Mouse (Mus musculus) testis, postnatal 10 days (tissue): ENCODE results near the gene Adam23.
"Not testable (repeated sequence)": the region's sequence is repeated elsewhere in the genome, so short reads cannot be mapped to it uniquely, and the experiment has no call there.

Experiments used
- DNase-seq: peaks from one replicate; pipeline ENCODE4 v3.0.0; 2021; ENCODE audit warnings: low spot score

Adam23 gene

DNA sequence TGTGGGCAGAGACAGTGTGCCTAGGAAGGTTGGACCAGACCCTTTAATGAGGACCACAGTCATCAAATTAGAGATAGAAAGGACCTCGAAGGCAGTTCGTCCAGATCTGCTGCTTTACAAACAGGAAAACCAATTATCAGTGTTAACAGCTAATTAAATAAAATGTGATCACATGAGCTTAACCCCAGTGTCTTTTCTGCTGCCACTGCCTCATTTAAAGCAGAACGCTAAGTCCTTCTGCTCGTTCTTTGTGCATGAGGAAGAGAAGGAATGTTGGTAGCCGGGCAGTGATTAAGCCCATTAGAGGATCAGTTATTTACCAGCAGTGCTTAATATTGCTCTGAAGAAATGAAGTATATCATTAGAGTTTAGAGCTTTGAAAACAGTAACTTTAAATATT is 131.1 kb downstream of the Adam23 start:
- DNase-seq: no peak

DNA sequence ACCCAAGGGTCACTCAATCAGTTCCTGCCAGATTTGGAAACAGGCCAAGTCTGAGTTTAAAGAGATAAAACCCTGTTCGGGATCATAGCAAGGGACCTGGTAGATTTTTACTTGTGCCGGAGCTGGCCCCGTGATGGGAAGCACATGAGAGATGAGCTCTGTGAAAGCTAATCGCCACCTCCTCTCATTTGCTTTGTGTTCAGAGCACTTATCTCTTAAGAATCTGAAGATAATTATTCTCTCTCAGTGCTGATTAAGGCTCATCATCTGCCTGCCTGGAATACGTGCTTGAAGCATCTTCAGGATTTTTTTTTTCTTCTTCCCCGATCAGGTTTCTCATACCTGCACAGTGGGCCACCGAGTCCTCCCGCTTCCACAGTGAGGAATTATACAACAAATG is 133.5 kb downstream of the Adam23 start:
- DNase-seq: no peak

DNA sequence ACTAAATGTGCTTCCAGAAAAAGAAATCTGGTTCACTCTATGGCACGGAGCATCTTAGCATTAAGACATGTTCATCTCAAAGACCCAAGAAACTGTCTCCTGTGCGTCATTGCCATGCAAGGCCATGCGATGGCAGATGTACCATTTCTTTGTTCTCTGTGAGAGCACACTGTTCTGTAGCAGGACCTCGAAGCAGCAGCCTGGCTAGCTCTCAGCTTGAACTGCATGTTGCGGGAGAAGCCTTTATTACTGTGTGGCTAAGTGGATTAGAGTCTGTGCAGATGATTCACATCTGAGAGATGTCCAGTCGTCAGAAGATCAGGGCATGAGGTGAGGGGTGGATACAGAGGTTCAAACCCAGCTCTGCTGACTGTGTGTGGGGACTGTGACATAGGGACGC is 141.2 kb downstream of the Adam23 start:
- no peak for DNase-seq

DNA sequence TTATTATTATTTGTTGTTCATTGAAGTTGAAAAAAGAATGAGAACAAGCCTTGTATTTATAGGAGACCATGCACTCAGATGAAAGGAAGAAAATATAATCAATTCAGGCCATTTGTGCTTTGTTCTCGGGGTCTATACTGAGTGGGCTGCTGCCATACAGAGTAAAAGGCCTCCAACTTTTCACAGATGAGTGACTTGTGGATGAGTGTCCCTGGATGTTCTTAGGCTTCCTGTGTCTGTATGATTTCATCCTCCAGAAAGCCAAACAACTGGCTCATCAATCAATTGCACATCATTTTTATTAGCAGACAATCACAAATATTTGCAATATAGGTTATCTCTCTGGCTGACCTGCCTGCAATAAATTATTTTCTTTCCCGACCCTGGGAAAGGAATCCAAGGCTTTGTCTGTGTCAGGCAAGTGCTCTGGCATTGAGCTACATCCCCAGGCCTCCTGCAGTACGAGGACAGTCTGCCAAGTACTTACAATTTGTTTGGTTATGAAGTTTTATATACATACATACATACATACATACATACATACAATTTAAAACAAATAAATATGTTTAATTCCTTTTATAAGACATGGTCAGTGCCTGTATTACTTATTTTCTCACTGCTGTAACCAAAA is 158.3 kb downstream of the Adam23 start:
- DNase-seq: no peak

DNA sequence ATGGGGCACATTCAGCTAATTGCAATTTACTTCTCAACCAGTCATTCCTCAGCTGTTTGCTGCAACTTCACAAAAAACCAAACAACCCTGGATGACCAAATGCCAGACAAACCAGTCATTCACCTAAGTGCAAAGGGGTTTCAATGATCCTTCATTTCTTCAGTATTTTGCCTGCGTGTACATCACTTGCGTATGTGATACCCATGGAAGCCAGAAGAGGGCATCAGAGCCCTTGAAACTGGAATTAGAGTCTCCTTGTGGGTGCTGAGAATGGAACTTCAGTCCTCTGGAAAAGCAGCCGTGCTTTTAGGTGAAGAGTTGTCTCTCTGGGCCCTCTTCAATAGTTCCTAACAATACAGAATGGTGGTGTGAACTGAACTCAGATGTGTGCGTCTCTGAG is 163.9 kb downstream of the Adam23 start:
- no peak for DNase-seq

DNA sequence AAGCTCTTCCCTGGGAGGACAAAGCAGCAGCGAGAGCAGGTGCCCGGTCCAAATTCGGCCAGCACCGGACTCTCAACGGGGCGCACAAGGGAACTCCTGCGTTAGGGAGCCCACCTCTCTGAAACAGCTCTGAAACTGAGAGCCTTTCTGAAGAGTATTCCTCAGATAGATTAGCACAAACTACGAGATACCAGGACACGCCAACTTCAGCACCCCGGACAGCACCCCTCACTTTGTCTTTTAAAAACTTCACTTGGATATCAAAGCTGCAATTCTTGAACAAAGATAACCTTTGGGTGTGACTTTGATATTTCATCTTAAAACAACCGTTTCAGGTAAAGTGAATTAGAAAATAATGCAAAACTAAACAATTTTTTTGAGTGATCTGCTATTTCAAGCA is 168.9 kb downstream of the Adam23 start:
- DNase-seq: peak; percentile 78

DNA sequence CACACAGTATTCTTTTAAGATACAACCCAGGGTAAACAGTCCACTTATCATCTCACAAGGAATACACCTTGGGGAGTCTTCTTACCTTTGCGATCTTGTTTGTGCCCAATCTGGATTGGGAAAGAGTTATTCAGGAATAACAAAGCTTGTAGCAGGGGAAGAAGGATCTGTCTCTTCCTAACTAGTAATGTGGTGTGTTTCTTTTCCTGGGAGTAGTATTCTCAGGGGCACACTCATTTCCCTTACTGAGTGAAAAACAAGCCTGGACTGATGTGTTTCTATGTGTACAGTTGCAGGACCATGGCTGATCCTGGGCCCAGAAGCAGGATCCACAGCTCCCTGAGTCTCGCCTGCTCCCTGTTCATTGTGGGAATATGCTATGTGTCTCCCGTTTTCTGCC is 170.0 kb downstream of the Adam23 start, which contains the start of gene Gm39653:
Gm39653 (plus strand) TSS at position 301 of the 400 bp plus-strand sequence.
- no peak for DNase-seq

DNA sequence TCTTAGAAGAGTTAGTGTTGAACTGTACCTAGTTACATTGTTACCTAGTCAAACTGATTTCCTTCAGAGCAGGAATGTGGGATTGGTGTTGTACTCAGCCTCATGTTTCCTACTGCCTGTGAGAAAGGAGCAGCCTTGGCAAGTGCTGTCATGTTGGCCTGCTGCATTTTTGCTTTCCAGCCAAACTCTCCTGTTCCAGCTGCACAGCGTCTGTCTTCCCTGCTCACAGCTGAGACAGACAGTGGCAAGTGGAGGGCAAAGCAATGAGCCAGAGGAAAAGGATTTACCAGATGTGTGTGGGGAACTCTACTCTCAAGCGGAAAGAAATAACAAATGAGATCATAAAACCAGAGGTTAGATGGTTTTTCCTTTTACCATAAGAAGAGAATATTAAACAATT is 182.5 kb downstream of the Adam23 start:
- no peak for DNase-seq

DNA sequence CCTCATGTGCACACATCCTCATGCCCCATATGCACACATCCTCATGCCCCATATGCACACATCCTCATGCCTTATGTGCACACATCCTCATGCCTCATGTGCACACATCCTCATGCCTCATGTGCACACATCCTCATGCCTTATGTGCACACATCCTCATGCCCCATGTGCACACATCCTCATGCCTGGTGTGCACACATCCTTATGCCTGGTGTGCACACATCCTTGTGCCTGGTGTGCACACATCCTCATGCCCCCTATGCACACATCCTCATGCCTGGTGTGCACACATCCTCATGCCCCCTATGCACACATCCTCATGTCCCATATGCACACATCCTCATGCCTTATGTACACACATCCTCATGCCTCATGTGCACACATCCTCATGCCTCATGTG is 184.7 kb downstream of the Adam23 start:
- DNase-seq: not testable (repeated sequence)

DNA sequence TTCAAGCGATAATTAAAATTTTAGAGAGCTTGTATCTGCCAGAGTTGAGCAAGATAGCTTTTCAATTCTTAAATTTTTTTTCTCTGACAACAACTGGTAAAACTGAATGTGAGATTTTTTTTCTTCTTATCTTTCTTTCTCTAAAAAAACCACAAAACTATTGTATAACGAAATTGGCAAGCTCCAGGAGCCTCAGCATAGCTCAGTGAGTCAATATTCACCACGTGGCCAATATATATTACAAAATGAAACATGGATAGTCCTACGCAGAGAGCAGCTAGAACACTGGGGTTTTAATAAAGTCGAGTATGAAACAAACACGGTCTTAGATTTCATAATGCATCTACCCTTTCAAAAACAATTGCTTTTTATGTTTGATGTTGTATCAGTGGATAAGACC is 194.2 kb downstream of the Adam23 start:
- no peak for DNase-seq
